Mouse (Mus musculus) embryonic facial prominence, embryonic 12.5 days (tissue): Measurements from ENCODE around the gene Zfp708. TPM values are rescaled to one million over a fixed set of nuclear protein-coding genes. Genes with fewer than 3 reads are reported as not detected.
A peak's percentile ranks its signal among the peaks of the same experiment; 100 is the strongest.
"Not testable (repeated sequence)": the region's sequence is repeated elsewhere in the genome, so short reads cannot be mapped to it uniquely, and the experiment has no call there.

Experiments used
- ATAC-seq: fragments of 200-750 bp; cut with Nextera tagmentation; 2 replicates; pipeline ENCODE4 v1.8.0; 2017; ENCODE audit not compliant: insufficient number of reproducible peaks, insufficient read depth, low FRiP score, low TSS enrichment
- H3K27ac ChIP-seq: fragments of 300-500 bp; sonication (generic); 2 replicates; pipeline ENCODE4 v1.5.1; 2016; ENCODE audit warnings: mild to moderate bottlenecking
- H3K27me3 ChIP-seq: fragments of 300-500 bp; sonication (generic); 2 replicates; pipeline ENCODE4 v1.6.1; 2016; ENCODE audit warnings: mild to moderate bottlenecking, moderate library complexity
- H3K36me3 ChIP-seq: fragments of 300-500 bp; sonication (generic); 2 replicates; pipeline ENCODE4 v1.6.1; 2016; ENCODE audit warnings: mild to moderate bottlenecking
- H3K4me1 ChIP-seq: fragments of 300-500 bp; sonication (generic); 2 replicates; pipeline ENCODE4 v1.6.1; 2016
- H3K4me2 ChIP-seq: fragments of 300-500 bp; sonication (generic); replicated peaks from 2 replicates; pipeline ENCODE4 v1.6.1; 2016; ENCODE audit warnings: mild to moderate bottlenecking, moderate library complexity
- H3K4me3 ChIP-seq: fragments of 300-500 bp; sonication (generic); 2 replicates; pipeline ENCODE4 v1.5.1; 2016; ENCODE audit warnings: mild to moderate bottlenecking
- H3K9ac ChIP-seq: fragments of 300-500 bp; sonication (generic); 2 replicates; pipeline ENCODE4 v1.6.1; 2016; ENCODE audit warnings: mild to moderate bottlenecking, moderate library complexity
- H3K9me3 ChIP-seq: fragments of 300-500 bp; sonication (generic); 2 replicates; pipeline ENCODE4 v1.6.1; 2016; ENCODE audit warnings: mild to moderate bottlenecking, moderate library complexity
- WGBS: fragments of 180-500 bp; shearing (Covaris S2); methylation state at CpG from one replicate; pipeline ENCODE4 v1.1.7; 2016; 5-methylcytosine and 5-hydroxymethylcytosine counted together
- polyA plus RNA-seq: library from polyadenylated mRNA; unstranded; fragments of >200 nt; fragmentation: Nextera tagmentation; extraction: Ambion mirVana; gene quantifications from 2 replicates; pipeline ENCODE4 v1.2.1, GENCODE M21; 2016

Gene Zfp708
- polyA plus RNA-seq, result 8.0 and 8.1 TPM in 2 replicates

DNA sequence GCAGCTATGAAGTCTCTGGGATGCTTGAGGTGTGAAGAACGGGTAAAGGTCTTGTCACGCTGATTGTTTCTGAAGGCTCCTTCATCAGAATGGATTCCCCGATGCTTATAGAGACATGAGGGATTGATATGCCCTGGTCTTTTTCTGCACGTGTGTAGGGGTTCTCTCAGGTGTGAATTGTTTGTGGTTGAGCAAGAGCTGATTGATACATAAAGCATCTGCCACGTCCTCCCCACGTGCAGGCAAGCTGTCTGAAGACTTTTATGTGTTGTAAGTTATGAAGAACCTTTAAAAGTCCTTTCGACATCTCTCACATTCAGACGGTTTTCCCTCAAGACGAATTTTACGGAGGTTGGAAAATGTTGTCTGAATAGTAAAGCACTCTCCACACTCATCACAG is at the start of gene Zfp708:
Gene Zfp708, minus strand, starts transcription at position 101 of the 400 bp plus-strand sequence.
- Histone ChIP-seq H3K4me3 (no peak within 1 kb of the TSS), H3K27ac (no peak within 1 kb of the TSS), H3K36me3 (peaks cover 4% of the 10 kb centered on the region; the same call in 1 of the 2 replicates), H3K9ac (no peak within 1 kb of the TSS), H3K9me3 (no peaks in the 10 kb centered on the region), H3K4me2 (no peak within 1 kb of the TSS), H3K27me3 (no peaks in the 10 kb centered on the region), H3K4me1 (no peaks in the 10 kb centered on the region)
- WGBS, result 90% methylated on average over 10 of the region's 10 CpGs
- no peak for ATAC-seq

DNA sequence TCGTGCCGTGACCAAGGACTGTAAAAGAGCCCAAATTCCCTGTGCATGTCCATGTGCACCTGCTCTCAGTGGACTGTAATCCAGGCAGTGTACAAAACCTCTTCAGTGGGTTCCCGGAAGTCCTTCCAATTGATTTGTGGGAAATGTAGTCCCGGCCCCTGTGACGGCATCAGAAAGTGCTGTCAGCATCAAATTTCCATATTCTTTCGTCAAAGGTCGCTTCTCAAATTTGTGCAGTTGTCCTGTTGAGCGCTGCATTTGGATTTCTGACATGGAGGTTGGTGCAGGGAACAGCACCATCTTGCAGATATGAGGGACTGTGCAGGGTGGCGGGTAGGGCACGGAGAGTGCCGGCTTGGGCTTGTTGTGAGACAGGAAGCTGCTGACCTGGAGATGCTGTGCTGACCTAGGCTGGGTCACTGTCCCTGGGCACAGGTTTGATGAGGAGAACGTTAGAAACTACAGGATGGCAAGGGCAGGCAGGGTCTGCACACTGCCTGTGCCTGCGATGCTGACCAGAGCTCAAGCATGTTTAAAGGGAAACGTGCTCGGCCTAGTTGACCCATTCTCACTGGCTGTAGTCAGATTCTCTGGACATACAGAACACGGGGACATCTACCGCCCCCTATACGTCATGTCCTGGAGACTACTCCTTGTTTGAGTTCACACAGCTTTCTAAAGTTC is 30.4 kb upstream of the Zfp708 start:
- Histone ChIP-seq H3K27me3 (no peaks in the 10 kb centered on the region), H3K4me1 (no peaks in the 10 kb centered on the region), H3K4me2 (peak overlapping the region; percentile 73), H3K36me3 (no peaks in the 10 kb centered on the region), H3K9ac (peak overlapping the region; percentile 70), H3K27ac (no peak overlapping the region), H3K4me3 (peak overlapping the region; percentile 76), H3K9me3 (no peaks in the 10 kb centered on the region)
- ATAC-seq, result peak; percentile 93
- WGBS, result 1% methylated on average over 18 of the region's 18 CpGs

DNA sequence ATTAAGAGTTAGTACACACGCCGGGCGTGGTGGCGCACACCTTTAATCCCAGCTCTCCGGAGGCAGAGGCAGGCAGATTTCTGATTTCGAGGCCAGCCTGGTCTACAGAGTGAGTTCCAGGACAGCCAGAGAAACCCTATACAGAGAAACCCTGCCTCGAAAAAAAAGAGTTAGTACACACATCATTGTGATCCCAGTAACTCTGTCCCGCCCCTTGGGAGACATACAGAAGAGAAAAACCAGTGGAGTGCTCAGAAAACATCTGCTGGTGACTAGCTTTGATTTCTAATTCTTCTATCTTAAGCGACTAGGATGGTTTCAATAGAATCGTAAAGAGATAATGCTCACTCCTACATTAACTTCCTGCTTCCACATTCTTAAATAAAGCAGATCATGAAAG is 29.7 kb upstream of the Zfp708 start:
- not testable (repeated sequence) for H3K27ac ChIP-seq, H3K36me3 ChIP-seq, H3K4me1 ChIP-seq, ATAC-seq, H3K4me2 ChIP-seq, H3K9me3 ChIP-seq, H3K9ac ChIP-seq, H3K27me3 ChIP-seq, H3K4me3 ChIP-seq
- 74% methylated on average over 10 of the region's 10 CpGs for WGBS

DNA sequence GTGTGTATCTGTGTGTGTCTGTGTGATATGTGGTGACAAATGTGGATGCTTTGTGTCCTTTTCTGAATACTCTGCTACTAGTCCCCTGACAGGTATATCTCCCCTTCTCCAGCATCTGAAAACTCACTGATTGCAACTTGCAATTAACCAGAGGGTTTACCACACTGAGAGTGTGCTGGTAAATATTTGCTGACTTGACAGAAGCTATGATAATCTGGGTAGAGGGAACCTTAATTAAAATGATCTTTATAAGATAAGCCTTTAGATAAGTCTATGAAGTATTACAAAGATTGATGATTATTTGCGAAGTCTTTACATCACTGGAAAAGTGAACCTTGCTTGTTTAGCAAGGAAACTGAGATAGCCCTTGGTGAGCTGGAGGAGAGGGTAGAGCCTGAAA is 26.7 kb upstream of the Zfp708 start:
- Histone ChIP-seq H3K27ac (no peak overlapping the region), H3K9me3 (no peaks in the 10 kb centered on the region), H3K36me3 (no peaks in the 10 kb centered on the region), H3K4me3 (no peak overlapping the region), H3K27me3 (no peaks in the 10 kb centered on the region), H3K4me1 (no peaks in the 10 kb centered on the region), H3K4me2 (no peak overlapping the region), H3K9ac (no peak overlapping the region)
- ATAC-seq, result no peak
- 84% methylated on average over 1 of the region's 1 CpGs for WGBS

DNA sequence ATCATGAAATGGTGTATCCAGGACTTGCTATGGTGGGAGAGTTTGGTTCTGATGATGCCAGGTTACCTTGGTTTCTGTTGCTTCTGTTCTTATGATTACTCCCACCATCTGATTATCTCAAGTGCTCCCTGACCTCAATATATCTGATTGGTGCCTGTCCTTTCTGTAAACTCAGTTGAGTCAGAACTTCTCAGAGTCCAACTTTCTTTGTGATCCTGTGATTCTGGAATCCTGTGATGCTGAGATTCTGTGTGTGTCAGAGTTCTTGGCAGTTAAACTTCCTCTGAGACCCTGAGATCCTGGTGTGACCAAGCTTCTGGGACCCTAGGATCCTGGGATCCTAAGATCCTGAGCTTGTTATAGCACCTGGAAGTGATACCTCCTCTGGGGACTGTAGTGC is 23.6 kb upstream of the Zfp708 start, which contains the start of gene Zfp759:
Gene Zfp759, plus strand, starts transcription at position 301 of the 400 bp plus-strand sequence.
- H3K9ac ChIP-seq, H3K27me3 ChIP-seq, H3K4me2 ChIP-seq, H3K4me3 ChIP-seq, H3K9me3 ChIP-seq, ATAC-seq, H3K36me3 ChIP-seq, H3K27ac ChIP-seq, H3K4me1 ChIP-seq: not testable (repeated sequence)

DNA sequence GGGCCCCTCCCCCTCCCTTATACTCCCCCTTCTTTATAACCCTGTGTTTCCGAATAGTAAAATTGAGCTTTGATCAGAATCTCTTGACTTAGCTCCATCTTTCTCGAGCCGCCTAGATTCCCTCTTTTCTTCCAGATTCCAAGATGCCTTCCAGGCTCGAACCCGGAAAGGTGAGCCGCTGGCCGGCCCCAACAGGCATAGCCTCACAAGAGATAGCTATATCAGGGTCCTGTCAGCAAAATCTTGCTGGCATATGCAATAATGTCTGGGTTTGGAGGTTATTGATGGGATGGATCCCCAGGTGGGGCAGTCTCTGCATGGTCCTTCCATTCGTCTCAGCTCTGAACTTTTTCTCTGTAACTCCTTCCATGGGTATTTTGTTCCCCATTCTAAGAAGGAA is 18.4 kb upstream of the Zfp708 start, which contains the start of gene Rslcan18:
Gene Rslcan18, minus strand, starts transcription at position 101 of the 400 bp plus-strand sequence.
- H3K9ac ChIP-seq, H3K27me3 ChIP-seq, ATAC-seq, H3K4me3 ChIP-seq, H3K4me1 ChIP-seq, H3K9me3 ChIP-seq, H3K27ac ChIP-seq, H3K36me3 ChIP-seq, H3K4me2 ChIP-seq: not testable (repeated sequence)
- 92% methylated on average over 8 of the region's 8 CpGs for WGBS

DNA sequence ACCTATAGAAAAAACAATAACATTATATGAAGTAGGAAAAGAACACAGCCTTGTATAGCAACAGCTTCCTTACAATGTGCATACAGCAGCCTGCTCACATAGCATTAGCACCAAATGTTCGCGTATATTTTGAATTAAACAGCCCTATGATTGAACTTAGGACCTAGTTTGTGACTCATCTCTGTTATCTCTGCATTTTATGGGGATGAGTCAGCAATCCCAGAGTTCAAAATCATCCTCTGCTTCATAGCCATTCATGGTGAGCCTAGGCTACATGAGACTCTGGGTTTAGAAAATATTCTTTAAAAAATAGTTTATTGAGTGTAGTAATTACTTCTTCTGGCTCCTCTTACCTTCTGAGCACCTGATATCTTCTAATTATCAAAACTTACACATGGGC is 15.5 kb upstream of the Zfp708 start:
- H3K9me3 ChIP-seq, result no peaks in the 10 kb centered on the region
- 89% methylated on average over 2 of the region's 2 CpGs for WGBS
- no peaks in the 10 kb centered on the region for H3K27me3 ChIP-seq
- no peak overlapping the region for H3K4me3 ChIP-seq
- H3K4me1 ChIP-seq, result no peaks in the 10 kb centered on the region
- no peak overlapping the region for H3K27ac ChIP-seq
- H3K4me2 ChIP-seq, result no peak overlapping the region
- no peak overlapping the region for H3K9ac ChIP-seq
- ATAC-seq, result no peak
- H3K36me3 ChIP-seq, result no peaks in the 10 kb centered on the region

DNA sequence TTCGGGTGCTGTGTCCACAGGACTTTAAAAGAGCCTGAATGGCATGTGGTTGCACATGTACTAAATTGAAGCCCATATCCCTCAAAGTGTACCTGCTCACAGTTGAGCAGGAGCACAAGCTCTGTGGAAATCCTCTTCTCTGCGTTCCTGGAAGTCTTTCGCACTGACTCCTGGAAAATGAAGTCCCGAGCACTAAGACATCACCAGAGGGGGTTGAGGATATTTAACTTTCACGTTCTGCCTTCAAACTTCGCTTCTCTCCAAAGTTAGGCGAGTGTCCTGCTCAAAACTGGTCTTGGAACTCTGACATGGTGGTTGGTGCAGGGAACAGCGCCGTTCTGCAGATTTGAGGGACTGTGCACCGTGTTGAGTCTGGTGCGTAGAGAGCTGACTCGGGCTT is 14.3 kb upstream of the Zfp708 start:
- ATAC-seq, result no peak
- Histone ChIP-seq H3K9ac (no peak overlapping the region), H3K4me2 (no peak overlapping the region), H3K4me1 (no peaks in the 10 kb centered on the region), H3K36me3 (no peaks in the 10 kb centered on the region), H3K9me3 (no peaks in the 10 kb centered on the region), H3K27ac (no peak overlapping the region), H3K27me3 (no peaks in the 10 kb centered on the region), H3K4me3 (no peak overlapping the region)
- WGBS, result 81% methylated on average over 12 of the region's 12 CpGs

DNA sequence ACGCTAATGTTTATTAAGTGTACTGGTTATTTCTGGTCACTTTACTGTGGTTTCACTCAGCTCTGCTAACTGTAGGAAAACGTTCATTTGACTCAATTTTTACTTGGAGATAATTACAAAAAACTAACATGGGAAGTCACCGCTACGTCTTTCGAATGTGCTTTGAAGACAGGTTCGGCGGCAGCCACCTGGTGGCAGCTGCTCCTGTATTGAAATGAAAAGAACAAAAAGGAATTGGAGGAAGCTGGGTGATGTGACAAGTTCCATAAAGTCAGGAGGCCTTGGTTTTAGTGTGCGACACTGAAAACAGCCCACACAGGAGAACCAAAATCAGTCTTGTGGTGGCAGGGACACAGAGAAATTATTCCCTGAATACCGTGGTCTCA is 11.0 kb upstream of the Zfp708 start:
- peak overlapping the region; percentile 61 for H3K4me3 ChIP-seq
- no peaks in the 10 kb centered on the region for H3K27me3 ChIP-seq
- no peak overlapping the region for H3K27ac ChIP-seq
- no peaks in the 10 kb centered on the region for H3K9me3 ChIP-seq
- H3K4me2 ChIP-seq, result peak overlapping the region; percentile 67
- ATAC-seq, result peak; percentile 35; the same call in 1 of the 2 replicates
- H3K9ac ChIP-seq, result no peak overlapping the region
- WGBS, result 6% methylated on average over 9 of the region's 9 CpGs
- H3K4me1 ChIP-seq, result no peaks in the 10 kb centered on the region
- peaks cover 9% of the 10 kb centered on the region for H3K36me3 ChIP-seq

DNA sequence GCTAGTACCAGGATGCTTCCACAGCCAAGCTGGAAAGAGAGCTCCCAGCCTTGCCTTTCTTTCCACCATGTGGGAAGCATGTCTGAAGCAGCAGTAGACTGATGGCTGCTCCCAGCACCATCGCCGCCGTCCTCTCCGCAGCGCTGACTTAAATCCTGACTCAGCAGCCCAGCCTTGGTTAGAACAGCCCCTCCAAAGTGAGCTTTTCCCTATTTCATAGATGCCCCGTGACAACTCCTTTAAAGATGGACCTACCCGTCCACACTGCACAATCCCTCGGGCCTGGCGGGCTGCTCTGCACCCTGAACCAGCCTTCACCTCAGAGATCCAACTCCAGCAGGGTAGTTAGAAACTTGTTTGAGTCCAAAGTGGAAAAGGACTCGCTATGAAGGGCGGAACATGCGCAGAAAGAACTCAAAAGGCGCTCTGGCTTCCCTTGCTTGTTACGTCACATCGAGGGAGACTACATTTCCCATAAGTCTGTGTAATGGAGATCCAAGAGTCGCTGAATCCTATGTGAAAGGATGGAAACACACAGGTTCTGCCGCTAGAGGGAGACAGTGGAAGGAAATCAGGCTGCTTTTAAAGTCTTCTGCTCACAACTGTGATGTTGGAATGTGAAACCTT is 10.5 kb upstream of the Zfp708 start, which contains the start of gene Gm28557:
Gene Gm28557, minus strand, starts transcription at position 411 of the 627 bp plus-strand sequence.
- Histone ChIP-seq H3K9me3 (no peaks in the 10 kb centered on the region), H3K4me3 (peak within 1 kb of the TSS; percentile 61), H3K4me2 (peak within 1 kb of the TSS; percentile 67), H3K4me1 (no peaks in the 10 kb centered on the region), H3K27ac (peak within 1 kb of the TSS; percentile 86), H3K9ac (peak within 1 kb of the TSS; percentile 64), H3K36me3 (peaks cover 9% of the 10 kb centered on the region), H3K27me3 (no peaks in the 10 kb centered on the region)
- ATAC-seq, result peak; percentile 94
- under 1% methylated on average over 17 of the region's 17 CpGs for WGBS

DNA sequence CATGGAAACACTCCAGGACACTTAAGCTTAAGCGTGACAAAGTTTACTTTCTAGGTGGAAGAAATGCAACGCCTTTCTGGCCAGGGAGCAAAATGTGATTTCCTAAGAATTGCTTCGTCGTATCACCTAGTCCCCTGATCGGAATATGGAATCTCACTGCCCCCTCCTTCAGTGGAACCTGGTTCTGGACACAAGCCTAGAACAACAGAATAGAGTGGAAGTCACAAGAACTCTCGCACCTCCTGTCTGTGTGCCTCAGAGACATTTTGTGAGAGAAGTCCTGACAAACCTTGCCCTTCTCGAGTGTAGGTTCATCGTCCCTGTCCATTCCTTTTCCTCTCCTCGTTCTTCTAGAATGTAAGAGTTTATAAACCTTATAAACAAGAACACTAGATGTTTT is 9.9 kb upstream of the Zfp708 start:
- H3K9me3 ChIP-seq, result no peaks in the 10 kb centered on the region
- peak overlapping the region; percentile 67 for H3K4me2 ChIP-seq
- H3K27me3 ChIP-seq, result no peaks in the 10 kb centered on the region
- peaks cover 9% of the 10 kb centered on the region for H3K36me3 ChIP-seq
- H3K4me3 ChIP-seq, result peak overlapping the region; percentile 61
- H3K4me1 ChIP-seq, result no peaks in the 10 kb centered on the region
- 67% methylated on average over 9 of the region's 9 CpGs for WGBS
- peak overlapping the region; percentile 64 for H3K9ac ChIP-seq
- H3K27ac ChIP-seq, result peak overlapping the region; percentile 86
- ATAC-seq, result no peak

DNA sequence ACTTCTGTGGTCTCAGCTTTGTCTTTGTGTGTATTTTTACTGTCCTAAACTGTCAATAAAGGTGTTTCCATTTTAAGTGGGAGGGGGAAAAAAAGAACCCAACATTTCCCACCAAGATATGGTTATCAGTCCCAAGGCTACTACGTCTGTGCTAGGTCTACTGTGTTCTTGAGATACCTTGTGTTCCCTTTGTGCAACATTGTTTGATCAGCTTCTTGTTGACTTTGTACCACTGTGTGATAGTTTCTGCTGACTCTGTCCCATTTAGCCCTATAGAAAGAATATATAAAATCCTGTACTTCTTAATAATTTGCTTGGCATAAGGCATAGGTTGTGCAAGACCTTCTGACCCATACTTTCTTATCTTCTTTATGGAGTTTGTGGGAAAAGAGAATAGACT is 7.6 kb downstream of the Zfp708 start:
- Histone ChIP-seq H3K4me2 (no peak overlapping the region), H3K4me3 (no peak overlapping the region), H3K36me3 (no peaks in the 10 kb centered on the region), H3K27me3 (no peaks in the 10 kb centered on the region), H3K9ac (no peak overlapping the region), H3K9me3 (no peaks in the 10 kb centered on the region), H3K27ac (no peak overlapping the region), H3K4me1 (no peaks in the 10 kb centered on the region)
- 89% methylated on average over 1 of the region's 1 CpGs for WGBS
- no peak for ATAC-seq
